Mouse (Mus musculus) spleen, adult 2 months (tissue): ENCODE data around the gene Gngt2.

ENCODE experiments used
- CTCF ChIP-seq: fragments of 200-500 bp; IDR thresholded peaks from 2 replicates; pipeline ENCODE4 v1.5.1; 2011; ENCODE audit warnings: mild to moderate bottlenecking, inconsistent platforms; ENCODE audit not compliant: insufficient read depth, insufficient read length, insufficient replicate concordance; ENCODE audit errors: extremely low read depth
- POLR2A ChIP-seq: fragments of 200-500 bp; IDR thresholded peaks from 2 replicates; pipeline ENCODE4 v1.6.1; 2011; ENCODE audit warnings: low read depth, low read length, inconsistent platforms

DNA sequence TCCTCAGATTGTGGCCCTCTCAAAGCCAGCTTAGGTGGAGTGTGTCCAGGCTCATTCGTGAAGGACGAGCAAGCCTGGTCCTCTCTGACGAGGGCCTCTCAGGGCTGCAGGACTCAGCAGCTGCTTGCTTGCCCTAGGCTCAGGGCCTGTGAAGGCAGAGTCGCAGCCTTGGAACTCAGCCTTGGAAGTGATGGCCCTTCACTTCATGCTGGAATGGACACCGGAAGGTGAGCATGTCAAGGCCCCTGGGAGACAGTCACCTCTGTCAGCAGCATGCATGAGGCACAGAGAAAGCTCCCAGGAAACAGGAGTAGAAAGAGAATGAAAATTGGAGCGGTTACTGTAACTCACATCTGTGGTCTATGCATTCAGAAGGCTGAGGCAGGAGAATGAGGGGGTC lies 25.3 kb upstream of the Gngt2 start:
- TF ChIP-seq POLR2A = no peak
- TF ChIP-seq CTCF = no peak
